Comparison of ENCODE assay signal across 7 mouse cellular contexts in the genomic region with DNA sequence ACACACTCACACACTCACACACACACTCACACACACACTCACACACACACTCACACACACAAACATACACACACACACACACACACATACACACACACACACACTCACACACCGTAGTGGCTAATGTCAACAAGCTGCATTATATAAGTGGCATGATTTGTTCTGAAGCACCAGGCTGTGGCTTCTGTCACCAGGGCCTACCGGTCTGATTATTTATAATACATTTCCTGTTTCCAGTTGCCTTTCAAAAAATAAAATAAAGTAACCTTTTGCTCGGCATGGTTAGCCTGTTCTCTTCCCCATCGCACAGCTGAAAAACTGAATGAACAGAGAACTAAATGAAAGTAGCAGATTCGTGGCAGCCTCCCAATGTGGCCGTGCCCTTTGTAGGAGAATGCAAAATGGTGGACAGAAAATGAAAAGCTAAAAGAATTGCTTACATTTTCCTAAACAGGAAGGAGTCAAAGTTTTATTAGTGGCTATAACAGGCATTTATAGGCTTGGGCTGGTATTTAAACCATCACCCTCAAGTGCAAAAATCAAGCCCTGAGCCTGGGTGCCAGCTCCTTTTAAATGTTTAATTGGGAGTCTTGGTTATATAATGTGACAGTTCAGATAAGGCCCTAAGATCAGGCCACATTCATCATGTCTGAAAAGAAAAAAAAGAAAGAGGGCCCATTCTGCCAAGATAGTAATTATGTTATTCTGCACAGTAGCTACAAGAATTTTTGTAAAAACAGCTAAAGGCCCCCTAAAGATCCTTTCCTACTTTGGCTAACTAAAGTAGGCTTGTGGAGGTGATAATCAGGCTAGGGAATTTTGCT. TPM values are rescaled to one million over a fixed set of nuclear protein-coding genes. Genes with fewer than 3 reads are reported as not detected.
DNase-seq lines count a peak whose midpoint lies in the region; ATAC-seq and TF ChIP-seq lines count a peak whose summit lies in the region.

No protein-coding gene starts in this region.

- peak overlapping the region; percentile 95 for H3K9ac ChIP-seq in heart, postnatal 0 days (replicated peaks; ENCODE audit: low read depth, low read length)

- peak overlapping the region; percentile 81 for H3K4me3 ChIP-seq in heart, postnatal 0 days (ENCODE audit: low read depth, low read length)
- peak overlapping the region; percentile 22 for H3K4me3 ChIP-seq in olfactory bulb, adult 2 months (ENCODE audit: insufficient read depth, low read depth, low read length)

- no peaks in the 10 kb centered on the region for H3K9me3 ChIP-seq in heart, postnatal 0 days (replicated peaks; ENCODE audit: control insufficient read depth, low read length)

- TF ChIP-seq POLR2A in olfactory bulb, adult 2 months (IDR thresholded peaks at IDR 0.05; ENCODE audit: insufficient read depth, low read depth, low read length) = no peak

- peak; percentile 61 for DNase-seq in CD4-positive helper T cell, adult 2 months (ENCODE audit: low read depth, low spot score)
- peak; percentile 64 for DNase-seq in Muller cell, postnatal 12 days (ENCODE audit: inconsistent ontology term)
- DNase-seq in heart, postnatal 0 days (ENCODE audit: low spot score) = peak; percentile 22
- peak; percentile 48 to 58 for DNase-seq in kidney, postnatal 4 days
- no peak for DNase-seq in frontal cortex, postnatal 14 days (ENCODE audit: low spot score in 2 of 2)
- DNase-seq in thymus, postnatal 14 days = no peak

- peaks cover 31% of the 10 kb centered on the region for H3K36me3 ChIP-seq in heart, postnatal 0 days (replicated peaks; ENCODE audit: control insufficient read depth, insufficient read depth, low read length)

- no peaks in the 10 kb centered on the region for H3K27me3 ChIP-seq in heart, postnatal 0 days (ENCODE audit: control insufficient read depth, insufficient read depth, low read length)

- no peak for TF ChIP-seq CTCF in heart, postnatal 0 days (IDR thresholded peaks at IDR 0.05; ENCODE audit: low read depth)
- no peak for TF ChIP-seq CTCF in olfactory bulb, adult 2 months (IDR thresholded peaks at IDR 0.05; ENCODE audit: insufficient read depth, low read depth, low read length)

- H3K27ac ChIP-seq in heart, postnatal 0 days (ENCODE audit: low read depth) = peak overlapping the region; percentile 100
- H3K27ac ChIP-seq in olfactory bulb, adult 2 months (ENCODE audit: insufficient read depth, low read depth, low read length) = peak overlapping the region; percentile 57

- TF ChIP-seq EP300 in heart, postnatal 0 days (IDR thresholded peaks at IDR 0.05; ENCODE audit: low read depth) = no peak

- ATAC-seq in heart, postnatal 0 days (ENCODE audit: insufficient read depth, low read depth) = no peak

- peak overlapping the region; percentile 77 for H3K4me2 ChIP-seq in heart, postnatal 0 days (ENCODE audit: low read depth, low read length)

- peaks cover 39% of the 10 kb centered on the region for H3K4me1 ChIP-seq in heart, postnatal 0 days (ENCODE audit: control insufficient read depth, insufficient read depth)
- H3K4me1 ChIP-seq in olfactory bulb, adult 2 months (ENCODE audit: control insufficient read depth, insufficient read depth, low read length) = peaks cover 17% of the 10 kb centered on the region

- 12% methylated on average over 6 of the region's 6 CpGs for WGBS in heart, postnatal 0 days
- 39% methylated on average over 6 of the region's 6 CpGs for WGBS in olfactory bulb, adult 2 months

RNA-seq across cellular contexts. Expression of gene Trib2, which starts 4.4 kb away (rescaled TPM):
- total RNA-seq in heart, postnatal 0 days (2014; rRNA removed; ENCODE audit: low replicate concordance) = 83.9 and 91.1 TPM in 2 replicates
- 55.0 and 57.1 TPM in 2 replicates for polyA plus RNA-seq in heart, postnatal 0 days (2015; fragmentation: Nextera tagmentation; extraction: Ambion mirVana)
- not detected in 2 replicates for polyA plus RNA-seq in olfactory bulb, adult 2 months (2012; ENCODE audit: insufficient read depth, insufficient read length, low replicate concordance, missing spikeins)

Comparison
In these comparisons a context has a peak if more than half of its experiments do, and no peak if none do; other contexts are left out.
1. DNase-seq: peak in CD4-positive helper T cell, adult 2 months (single experiment), Muller cell, postnatal 12 days (single experiment), heart, postnatal 0 days (single experiment) and kidney, postnatal 4 days (2 of 2); none in frontal cortex, postnatal 14 days (0 of 2) and thymus, postnatal 14 days (single experiment).